Mouse (Mus musculus): ENCODE results near the gene Grb2. TPM values are rescaled to one million over a fixed set of nuclear protein-coding genes. Genes with fewer than 3 reads are reported as not detected.
A peak's percentile ranks its signal among the peaks of the same experiment; 100 is the strongest.

The Grb2 gene
- polyA plus RNA-seq, 1 experiment: 45.0 TPM

- H3K79me2 ChIP-seq (ENCODE audit: control insufficient read depth, insufficient read depth): no peaks in the 10 kb centered on the region
- no peak overlapping the region for H3ac ChIP-seq (ENCODE audit: control insufficient read depth, insufficient read length, low read depth)
- no peaks in the 10 kb centered on the region for H3K36me3 ChIP-seq (ENCODE audit: control insufficient read depth, insufficient read depth)
- H3K79me3 ChIP-seq (ENCODE audit: low read depth): no peaks in the 10 kb centered on the region
- peaks cover 13% of the 10 kb centered on the region for H3K27me3 ChIP-seq (ENCODE audit: control insufficient read depth, insufficient read depth, insufficient read length)
- TF ChIP-seq CEBPB (IDR thresholded peaks at IDR 0.05; ENCODE audit: low read depth) (no peak), MYOD1 (IDR thresholded peaks at IDR 0.05; ENCODE audit: control insufficient read depth, insufficient read length, low read depth) (no peak), USF1 (IDR thresholded peaks at IDR 0.05; ENCODE audit: low read depth) (no peak), MAX (IDR thresholded peaks at IDR 0.05) (no peak), FOSL1 (IDR thresholded peaks at IDR 0.05; ENCODE audit: insufficient read depth, low read length, poor library complexity, severe bottlenecking) (no peak), MYOG (IDR thresholded peaks at IDR 0.05; ENCODE audit: control insufficient read depth, extremely low read depth, insufficient read length) (no peak), CTCF (IDR thresholded peaks at IDR 0.05; ENCODE audit: control insufficient read depth, insufficient read depth, insufficient read length) (no peak)
- no peak overlapping the region for H3K4me3 ChIP-seq (ENCODE audit: insufficient read depth, poor library complexity, severe bottlenecking)
Measured at GRCm38 (mm10) chr11:115738275-115738885, 30.0 kb upstream of the Grb2 start.

DNA sequence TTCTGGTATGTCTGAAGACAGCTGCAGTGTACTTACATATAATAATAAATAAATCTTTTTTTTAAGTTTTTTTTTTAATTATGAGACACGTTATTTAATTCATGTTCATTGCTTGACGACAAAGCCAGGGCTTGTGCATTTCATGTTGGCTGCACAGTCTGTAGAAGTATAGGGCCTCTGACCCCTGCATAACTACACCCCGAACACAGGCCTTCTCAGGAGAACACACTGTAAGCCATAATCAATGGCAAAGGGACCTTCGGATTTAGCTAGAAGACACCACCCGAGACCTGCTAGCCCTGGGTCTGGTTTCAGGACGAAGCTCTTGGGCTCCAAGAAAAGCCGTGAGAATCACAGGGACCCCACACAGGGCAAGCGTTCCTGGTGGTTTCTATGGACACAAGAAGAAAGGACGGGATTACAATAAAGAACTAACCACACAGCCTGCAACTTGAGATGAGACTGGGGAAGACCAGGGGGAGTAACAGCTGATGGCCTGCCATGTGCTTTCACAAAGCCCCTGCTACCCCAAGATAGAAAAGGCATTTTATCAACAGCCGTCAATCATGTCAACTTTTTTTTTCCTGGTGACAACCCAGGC, 29.3 kb upstream of the Grb2 start:
- Histone ChIP-seq H3K79me3 (ENCODE audit: low read depth) (no peaks in the 10 kb centered on the region), H3K4me3 (ENCODE audit: insufficient read depth, poor library complexity, severe bottlenecking) (no peak overlapping the region), H3K79me2 (ENCODE audit: control insufficient read depth, insufficient read depth) (no peaks in the 10 kb centered on the region), H3K27me3 (ENCODE audit: control insufficient read depth, insufficient read depth, insufficient read length) (peaks cover 6% of the 10 kb centered on the region), H3ac (ENCODE audit: control insufficient read depth, insufficient read length, low read depth) (no peak overlapping the region), H3K36me3 (ENCODE audit: control insufficient read depth, insufficient read depth) (no peaks in the 10 kb centered on the region)
- TF ChIP-seq CTCF (IDR thresholded peaks at IDR 0.05; ENCODE audit: control insufficient read depth, insufficient read depth, insufficient read length): no peak

DNA sequence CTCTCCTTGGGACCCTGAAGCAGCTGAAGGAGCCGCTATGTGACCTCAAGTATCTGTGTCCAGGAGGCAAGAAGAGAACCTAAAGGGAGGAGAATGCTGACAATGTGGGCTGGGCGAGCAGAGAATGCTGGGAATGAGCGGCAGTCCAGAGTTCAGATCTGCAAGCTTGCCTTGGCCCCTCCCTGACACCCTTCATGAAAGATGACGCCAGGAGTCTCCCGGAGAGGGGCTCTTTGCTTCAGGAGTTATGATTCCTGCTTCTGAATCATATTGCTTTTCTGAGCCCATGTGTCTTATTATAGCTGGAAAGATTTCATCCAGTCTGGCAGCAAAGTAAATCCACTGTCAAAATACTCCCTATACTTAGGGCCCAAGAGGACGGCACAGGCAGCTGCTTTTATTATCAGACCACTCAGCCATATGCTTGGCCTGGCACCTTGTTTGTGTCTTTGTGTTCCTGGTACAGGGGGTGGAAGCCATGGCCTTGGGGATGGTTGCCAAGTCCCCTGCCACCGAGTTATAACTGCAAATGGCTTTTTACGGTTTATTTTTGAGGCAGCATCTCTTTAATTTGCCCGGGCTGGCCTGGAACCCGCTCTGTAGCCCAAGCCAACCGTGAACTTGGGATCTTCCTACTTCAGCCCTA, 25.8 kb upstream of the Grb2 start:
- H3K79me2 ChIP-seq (ENCODE audit: control insufficient read depth, insufficient read depth): no peaks in the 10 kb centered on the region
- H3K27me3 ChIP-seq (ENCODE audit: control insufficient read depth, insufficient read depth, insufficient read length): peaks cover 8% of the 10 kb centered on the region
- H3ac ChIP-seq (ENCODE audit: control insufficient read depth, insufficient read length, low read depth): no peak overlapping the region
- TF ChIP-seq CTCF (IDR thresholded peaks at IDR 0.05; ENCODE audit: control insufficient read depth, insufficient read depth, insufficient read length) (no peak), MYOD1 (IDR thresholded peaks at IDR 0.05; ENCODE audit: control insufficient read depth, insufficient read length, low read depth) (no peak), MYOG (IDR thresholded peaks at IDR 0.05; ENCODE audit: control insufficient read depth, extremely low read depth, insufficient read length) (no peak), MAX (IDR thresholded peaks at IDR 0.05) (no peak), FOSL1 (IDR thresholded peaks at IDR 0.05; ENCODE audit: insufficient read depth, low read length, poor library complexity, severe bottlenecking) (no peak), USF1 (IDR thresholded peaks at IDR 0.05; ENCODE audit: low read depth) (no peak), CEBPB (IDR thresholded peaks at IDR 0.05; ENCODE audit: low read depth) (no peak)
- H3K4me3 ChIP-seq (ENCODE audit: insufficient read depth, poor library complexity, severe bottlenecking): no peak overlapping the region
- H3K36me3 ChIP-seq (ENCODE audit: control insufficient read depth, insufficient read depth): no peaks in the 10 kb centered on the region
- no peaks in the 10 kb centered on the region for H3K79me3 ChIP-seq (ENCODE audit: low read depth)

DNA sequence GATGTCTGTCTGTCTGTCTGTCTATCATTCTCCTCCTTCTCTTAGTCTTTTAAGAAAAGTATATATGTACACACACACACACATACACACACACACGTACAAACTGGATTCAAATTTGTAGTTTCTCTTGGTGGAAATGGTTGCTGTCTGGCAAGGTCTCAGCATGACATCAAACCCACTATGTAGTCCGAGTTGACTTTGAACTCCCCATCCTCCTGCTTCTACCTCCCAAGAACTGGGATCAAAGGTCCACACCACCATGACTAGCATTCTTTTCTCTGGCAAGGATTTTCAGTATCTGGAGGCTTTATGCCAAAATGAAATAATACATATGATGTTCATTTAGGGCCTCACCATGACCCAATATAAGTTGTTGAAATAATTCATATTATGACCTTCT, 14.8 kb upstream of the Grb2 start:
- TF ChIP-seq CEBPB (IDR thresholded peaks at IDR 0.05; ENCODE audit: low read depth): no peak
- TF ChIP-seq CTCF (IDR thresholded peaks at IDR 0.05; ENCODE audit: control insufficient read depth, insufficient read depth, insufficient read length): no peak
- TF ChIP-seq MYOD1 (IDR thresholded peaks at IDR 0.05; ENCODE audit: control insufficient read depth, insufficient read length, low read depth): no peak
- TF ChIP-seq FOSL1 (IDR thresholded peaks at IDR 0.05; ENCODE audit: insufficient read depth, low read length, poor library complexity, severe bottlenecking): no peak
- TF ChIP-seq MAX (IDR thresholded peaks at IDR 0.05): no peak
- no peak for TF ChIP-seq MYOG (IDR thresholded peaks at IDR 0.05; ENCODE audit: control insufficient read depth, extremely low read depth, insufficient read length)
- no peak for TF ChIP-seq USF1 (IDR thresholded peaks at IDR 0.05; ENCODE audit: low read depth)
- no peaks in the 10 kb centered on the region for H3K36me3 ChIP-seq (ENCODE audit: control insufficient read depth, insufficient read depth)

DNA sequence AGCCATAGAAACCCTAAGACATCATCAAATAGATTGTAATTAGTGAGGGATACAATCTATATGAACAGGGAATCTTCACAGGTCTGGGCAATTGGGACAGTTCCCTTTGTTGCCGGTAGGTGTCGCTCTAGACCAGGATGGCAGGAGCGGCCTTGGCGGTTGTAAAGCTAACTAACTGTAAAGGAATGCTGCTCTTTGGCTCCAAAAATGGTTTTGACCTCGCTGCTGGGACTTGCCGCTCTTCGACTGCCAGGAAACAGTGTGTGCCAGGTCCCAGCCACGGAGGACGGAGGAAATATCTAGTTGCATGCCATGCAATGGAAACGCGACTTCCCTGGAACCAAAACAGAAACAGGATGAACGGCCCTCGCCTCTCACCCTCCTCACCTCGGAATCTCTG, 14.2 kb upstream of the Grb2 start:
- no peak overlapping the region for H3K4me3 ChIP-seq (ENCODE audit: insufficient read depth, poor library complexity, severe bottlenecking)
- no peaks in the 10 kb centered on the region for H3K27me3 ChIP-seq (ENCODE audit: control insufficient read depth, insufficient read depth, insufficient read length)

More for the DNA sequence above, 14.8 kb upstream of the Grb2 start:
- no peaks in the 10 kb centered on the region for H3K27me3 ChIP-seq (ENCODE audit: control insufficient read depth, insufficient read depth, insufficient read length)
- H3K4me3 ChIP-seq (ENCODE audit: insufficient read depth, poor library complexity, severe bottlenecking): no peak overlapping the region
- H3K79me2 ChIP-seq (ENCODE audit: control insufficient read depth, insufficient read depth): no peaks in the 10 kb centered on the region
- no peak overlapping the region for H3ac ChIP-seq (ENCODE audit: control insufficient read depth, insufficient read length, low read depth)
- no peaks in the 10 kb centered on the region for H3K79me3 ChIP-seq (ENCODE audit: low read depth)

More for the DNA sequence above, 14.2 kb upstream of the Grb2 start:
- peak; percentile 77 for TF ChIP-seq CTCF (IDR thresholded peaks at IDR 0.05; ENCODE audit: control insufficient read depth, insufficient read depth, insufficient read length)
- TF ChIP-seq MYOD1 (IDR thresholded peaks at IDR 0.05; ENCODE audit: control insufficient read depth, insufficient read length, low read depth): no peak
- Histone ChIP-seq H3ac (ENCODE audit: control insufficient read depth, insufficient read length, low read depth) (no peak overlapping the region), H3K79me2 (ENCODE audit: control insufficient read depth, insufficient read depth) (no peaks in the 10 kb centered on the region), H3K79me3 (ENCODE audit: low read depth) (no peaks in the 10 kb centered on the region), H3K36me3 (ENCODE audit: control insufficient read depth, insufficient read depth) (no peaks in the 10 kb centered on the region)

Measured in C2C12 (cell line).